Mouse (Mus musculus) heart, embryonic 15.5 days (tissue): ENCODE measurements at regions not wholly inside any gene's neighbourhood (a gene's known extent, or its start where the extent isn't known, plus 50 kb on each side); places are given as distances from the start of the nearest gene placed in this dataset.

Experiments used
- ATAC-seq: fragments of 200-750 bp; cut with Nextera tagmentation; replicated peaks from 2 replicates; pipeline ENCODE4 v1.8.0; 2017; ENCODE audit warnings: low read depth, moderate TSS enrichment; ENCODE audit not compliant: insufficient number of reproducible peaks, insufficient read depth, low FRiP score
- H3K27ac ChIP-seq: fragments of 300-500 bp; sonication (generic); 2 replicates; pipeline ENCODE4 v1.5.1; 2015; ENCODE audit warnings: mild to moderate bottlenecking, inconsistent platforms
- H3K27me3 ChIP-seq: fragments of 300-500 bp; sonication (generic); 2 replicates; pipeline ENCODE4 v1.6.1; 2015; ENCODE audit warnings: inconsistent platforms
- H3K36me3 ChIP-seq: fragments of 300-500 bp; sonication (generic); 2 replicates; pipeline ENCODE4 v1.6.1; 2015; ENCODE audit warnings: mild to moderate bottlenecking, inconsistent platforms
- H3K4me1 ChIP-seq: fragments of 300-500 bp; sonication (generic); replicated peaks from 2 replicates; pipeline ENCODE4 v1.6.1; 2015; ENCODE audit warnings: inconsistent platforms
- H3K4me2 ChIP-seq: fragments of 300-500 bp; sonication (generic); 2 replicates; pipeline ENCODE4 v1.6.1; 2015; ENCODE audit warnings: inconsistent platforms, mild to moderate bottlenecking, moderate library complexity
- H3K4me3 ChIP-seq: fragments of 300-500 bp; sonication (generic); 2 replicates; pipeline ENCODE4 v1.5.1; 2015; ENCODE audit warnings: mild to moderate bottlenecking, inconsistent platforms
- H3K9ac ChIP-seq: fragments of 300-500 bp; sonication (generic); 2 replicates; pipeline ENCODE4 v1.6.1; 2015; ENCODE audit warnings: mild to moderate bottlenecking, inconsistent platforms
- H3K9me3 ChIP-seq: fragments of 300-500 bp; sonication (generic); replicated peaks from 2 replicates; pipeline ENCODE4 v1.6.1; 2016; ENCODE audit warnings: inconsistent platforms
- WGBS: fragments of 180-500 bp; shearing (Covaris S2); methylation state at CpG from one replicate; pipeline ENCODE4 v1.1.7; 2015; ENCODE audit warnings: mixed read lengths; 5-methylcytosine and 5-hydroxymethylcytosine counted together

- Histone ChIP-seq H3K36me3 (no peaks in the 10 kb centered on the region), H3K9ac (no peak overlapping the region), H3K4me2 (no peak overlapping the region), H3K4me3 (no peak overlapping the region), H3K27ac (no peak overlapping the region), H3K27me3 (no peaks in the 10 kb centered on the region), H3K4me1 (peaks cover 14% of the 10 kb centered on the region), H3K9me3 (no peaks in the 10 kb centered on the region)
- 83% methylated on average over 4 of the region's 4 CpGs for WGBS
- ATAC-seq = no peak
Measured at GRCm38 (mm10) chr12:52436941-52437340, 66.8 kb upstream of the Arhgap5 start.

GRCm38 (mm10) chr12:52439241-52439640, 64.5 kb upstream of the Arhgap5 start:
- WGBS = 56% methylated on average over 1 of the region's 1 CpGs
- peak overlapping the region; percentile 22; the same call in 1 of the 2 replicates for H3K27ac ChIP-seq

GRCm38 (mm10) chr12:52440868-52441365, 62.9 kb upstream of the Arhgap5 start:
- peaks cover 14% of the 10 kb centered on the region for H3K4me1 ChIP-seq
- ATAC-seq = no peak
- H3K36me3 ChIP-seq = no peaks in the 10 kb centered on the region
- no peak overlapping the region for H3K27ac ChIP-seq
- H3K9ac ChIP-seq = no peak overlapping the region
- 62% methylated on average over 7 of the region's 7 CpGs for WGBS
- no peak overlapping the region for H3K4me2 ChIP-seq
- H3K4me3 ChIP-seq = no peak overlapping the region
- H3K9me3 ChIP-seq = no peaks in the 10 kb centered on the region
- no peaks in the 10 kb centered on the region for H3K27me3 ChIP-seq

More at GRCm38 (mm10) chr12:52439241-52439640, 64.5 kb upstream of the Arhgap5 start:
- H3K4me2 ChIP-seq = no peak overlapping the region
- no peaks in the 10 kb centered on the region for H3K27me3 ChIP-seq
- H3K36me3 ChIP-seq = no peaks in the 10 kb centered on the region
- no peak for ATAC-seq
- peaks cover 14% of the 10 kb centered on the region for H3K4me1 ChIP-seq
- H3K9ac ChIP-seq = no peak overlapping the region
- no peaks in the 10 kb centered on the region for H3K9me3 ChIP-seq
- no peak overlapping the region for H3K4me3 ChIP-seq

GRCm38 (mm10) chr12:52442337-52442736, 61.4 kb upstream of the Arhgap5 start:
- ATAC-seq = no peak
- H3K27ac ChIP-seq = no peak overlapping the region
- no peaks in the 10 kb centered on the region for H3K9me3 ChIP-seq
- H3K4me1 ChIP-seq = peaks cover 17% of the 10 kb centered on the region
- H3K27me3 ChIP-seq = no peaks in the 10 kb centered on the region
- no peak overlapping the region for H3K4me3 ChIP-seq
- 78% methylated on average over 5 of the region's 5 CpGs for WGBS
- no peak overlapping the region for H3K9ac ChIP-seq
- H3K36me3 ChIP-seq = no peaks in the 10 kb centered on the region
- no peak overlapping the region for H3K4me2 ChIP-seq

- no peak overlapping the region for H3K27ac ChIP-seq
- no peaks in the 10 kb centered on the region for H3K27me3 ChIP-seq
- H3K9ac ChIP-seq = no peak overlapping the region
- 38% methylated on average over 2 of the region's 2 CpGs for WGBS
- ATAC-seq = no peak
- H3K9me3 ChIP-seq = no peaks in the 10 kb centered on the region
- no peak overlapping the region for H3K4me3 ChIP-seq
- no peaks in the 10 kb centered on the region for H3K36me3 ChIP-seq
- H3K4me1 ChIP-seq = peaks cover 10% of the 10 kb centered on the region
- no peak overlapping the region for H3K4me2 ChIP-seq
Measured at GRCm38 (mm10) chr12:52445731-52446130, 58.0 kb upstream of the Arhgap5 start.

GRCm38 (mm10) chr12:52446501-52446900, 57.3 kb upstream of the Arhgap5 start:
- H3K4me1 ChIP-seq = peaks cover 10% of the 10 kb centered on the region
- 79% methylated on average over 7 of the region's 7 CpGs for WGBS
- no peak overlapping the region for H3K9ac ChIP-seq
- H3K4me3 ChIP-seq = no peak overlapping the region
- H3K27me3 ChIP-seq = no peaks in the 10 kb centered on the region
- H3K9me3 ChIP-seq = no peaks in the 10 kb centered on the region
- no peaks in the 10 kb centered on the region for H3K36me3 ChIP-seq
- no peak for ATAC-seq
- no peak overlapping the region for H3K4me2 ChIP-seq
- H3K27ac ChIP-seq = no peak overlapping the region

GRCm38 (mm10) chr12:52447482-52447881, 56.3 kb upstream of the Arhgap5 start:
- 63% methylated on average over 5 of the region's 5 CpGs for WGBS
- H3K9me3 ChIP-seq = no peaks in the 10 kb centered on the region
- H3K27me3 ChIP-seq = no peaks in the 10 kb centered on the region
- no peak overlapping the region for H3K4me2 ChIP-seq
- H3K36me3 ChIP-seq = no peaks in the 10 kb centered on the region
- H3K27ac ChIP-seq = no peak overlapping the region
- no peak overlapping the region for H3K4me3 ChIP-seq
- no peak for ATAC-seq
- H3K4me1 ChIP-seq = peaks cover 10% of the 10 kb centered on the region
- no peak overlapping the region for H3K9ac ChIP-seq

- no peak overlapping the region for H3K4me2 ChIP-seq
- H3K27ac ChIP-seq = no peak overlapping the region
- no peak; the same call in 1 of the 2 replicates for ATAC-seq
- H3K9ac ChIP-seq = no peak overlapping the region
- no peaks in the 10 kb centered on the region for H3K9me3 ChIP-seq
- peaks cover 10% of the 10 kb centered on the region for H3K4me1 ChIP-seq
- H3K4me3 ChIP-seq = no peak overlapping the region
- H3K27me3 ChIP-seq = no peaks in the 10 kb centered on the region
- WGBS = 36% methylated on average over 1 of the region's 1 CpGs
- H3K36me3 ChIP-seq = no peaks in the 10 kb centered on the region
Measured at GRCm38 (mm10) chr12:52448218-52448617, 55.6 kb upstream of the Arhgap5 start.

- WGBS = 83% methylated on average over 5 of the region's 5 CpGs
- Histone ChIP-seq H3K27me3 (no peaks in the 10 kb centered on the region), H3K4me1 (no peaks in the 10 kb centered on the region), H3K4me3 (no peak overlapping the region), H3K9ac (no peak overlapping the region), H3K27ac (no peak overlapping the region), H3K9me3 (no peaks in the 10 kb centered on the region), H3K4me2 (no peak overlapping the region), H3K36me3 (no peaks in the 10 kb centered on the region)
- no peak for ATAC-seq
Measured at GRCm38 (mm10) chr12:52453890-52454289, 49.9 kb upstream of the Arhgap5 start.
